Mouse (Mus musculus) left cerebral cortex, adult 18-20 months (tissue): ENCODE data around the gene Depdc1b. TPM values are rescaled to one million over a fixed set of nuclear protein-coding genes. Genes with fewer than 3 reads are reported as not detected.

Source experiments
- DNase-seq, 2 experiments: peaks; one replicate each; pipeline ENCODE4 v3.0.0; 2021 to 2022; ENCODE audit warnings: low spot score in 2 of 2, mixed read lengths in 1 of 2
- total RNA-seq, 2 experiments: library from RNA; stranded (reverse); gene quantifications; 2 replicates each; pipeline ENCODE4 v1.2.3; 2021

Gene Depdc1b
- total RNA-seq, 2 experiments from 2014 or later = 0.14 to 0.26 TPM

GRCm38 (mm10) chr13:108349624-108350023 lies 33.5 kb downstream of the Depdc1b start:
- DNase-seq = peak; percentile 18 to 26

DNA sequence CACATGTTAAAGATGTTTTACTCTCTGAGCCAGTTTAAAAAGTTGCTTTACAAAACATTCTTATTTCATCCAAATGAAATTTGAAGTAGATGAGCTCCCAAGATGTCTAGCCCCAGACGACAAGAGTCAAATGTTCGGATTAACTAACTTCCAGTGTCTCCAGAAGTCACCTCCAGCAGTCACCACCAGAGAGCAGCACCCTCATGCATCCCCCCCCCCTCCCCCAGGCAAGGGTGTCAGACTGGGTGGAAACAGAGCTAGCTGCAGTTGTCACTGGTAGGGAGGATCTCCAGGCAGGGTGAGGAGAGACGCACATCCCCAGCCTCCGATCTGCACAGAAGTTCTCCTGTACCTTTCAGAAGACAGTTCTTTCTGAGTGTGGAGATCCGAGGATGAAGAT lies 37.6 kb downstream of the Depdc1b start:
- no peak for DNase-seq

- no peak for DNase-seq
These were observed 38.8 kb downstream of the Depdc1b start for GRCm38 (mm10) chr13:108354804-108355552.

DNA sequence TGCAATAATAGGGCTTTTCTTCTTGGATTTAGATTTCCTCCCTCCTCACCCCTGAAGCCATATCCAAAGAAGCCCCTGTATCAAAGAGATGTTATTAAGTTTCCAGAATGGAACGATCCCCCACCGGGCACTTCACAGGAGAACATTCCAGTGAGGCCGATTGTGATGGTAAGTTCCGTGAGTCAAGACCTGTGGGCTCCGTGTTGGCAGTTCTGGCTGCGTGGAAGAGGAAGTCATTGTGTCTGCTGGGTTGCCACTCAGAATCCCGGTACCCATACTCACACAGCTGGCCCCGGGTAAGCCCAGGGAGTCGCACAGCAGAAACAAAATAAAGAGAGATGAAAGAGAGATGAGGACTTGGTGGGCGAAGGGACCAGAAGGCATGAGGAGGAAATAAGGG lies 41.2 kb downstream of the Depdc1b start:
- no peak for DNase-seq

GRCm38 (mm10) chr13:108358228-108358627 lies 42.1 kb downstream of the Depdc1b start:
- no peak for DNase-seq

DNA sequence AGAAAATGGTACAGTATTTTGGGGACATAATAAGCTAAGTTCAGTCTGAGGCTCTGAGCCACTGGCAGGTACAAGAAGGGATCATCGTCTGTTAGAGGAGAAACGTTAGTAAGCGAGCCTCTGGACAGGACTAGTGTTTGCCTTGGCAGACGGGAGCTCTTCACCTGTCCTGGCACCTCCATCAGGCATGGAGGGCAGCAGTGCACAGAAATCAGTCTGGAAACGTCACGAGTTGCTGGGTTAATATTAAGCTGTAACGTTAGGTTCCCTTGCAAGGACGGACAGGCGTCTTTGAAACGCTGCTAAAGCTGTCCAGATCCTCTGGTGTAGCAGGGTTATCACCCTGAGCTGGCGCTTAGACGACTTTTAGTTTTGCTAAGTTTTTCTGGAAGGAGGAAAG lies 51.4 kb downstream of the Depdc1b start:
- no peak for DNase-seq

GRCm38 (mm10) chr13:108370241-108370941 lies 54.3 kb downstream of the Depdc1b start:
- DNase-seq = no peak

DNA sequence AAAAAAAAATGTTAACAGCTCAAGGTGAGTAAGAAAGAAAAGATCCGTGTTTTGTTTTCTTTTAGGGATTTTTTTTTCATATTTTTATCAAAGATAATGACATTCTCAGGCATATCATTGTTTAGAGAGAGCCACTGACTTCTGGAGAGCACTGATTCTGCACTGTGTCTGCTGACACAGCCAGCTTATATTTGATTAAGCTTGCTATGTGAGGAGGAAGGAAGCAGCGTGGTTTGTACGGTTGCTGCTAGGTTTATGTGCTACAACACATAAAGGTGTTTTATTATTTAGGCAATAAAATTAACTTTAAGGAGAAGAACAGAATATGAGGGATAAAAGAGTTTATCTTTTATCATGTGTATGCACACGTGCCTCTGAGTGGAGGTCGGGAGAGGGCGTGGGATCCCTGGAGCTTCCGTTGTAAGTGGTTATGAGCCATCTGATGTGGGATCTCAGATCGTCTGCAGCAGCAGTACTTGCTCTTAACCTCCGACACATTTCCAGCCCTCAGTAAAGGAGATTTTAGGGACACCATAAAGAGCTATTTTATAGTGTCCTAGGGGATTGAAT lies 55.3 kb downstream of the Depdc1b start:
- no peak for DNase-seq

GRCm38 (mm10) chr13:108373231-108373630 lies 57.1 kb downstream of the Depdc1b start:
- no peak for DNase-seq

- no peak for DNase-seq
These were observed 60.5 kb downstream of the Depdc1b start for GRCm38 (mm10) chr13:108376637-108377036.

- DNase-seq = no peak
These were observed 65.0 kb downstream of the Depdc1b start for GRCm38 (mm10) chr13:108381161-108381560.

- no peak for DNase-seq
These were observed 66.9 kb downstream of the Depdc1b start for GRCm38 (mm10) chr13:108383051-108383450.

DNA sequence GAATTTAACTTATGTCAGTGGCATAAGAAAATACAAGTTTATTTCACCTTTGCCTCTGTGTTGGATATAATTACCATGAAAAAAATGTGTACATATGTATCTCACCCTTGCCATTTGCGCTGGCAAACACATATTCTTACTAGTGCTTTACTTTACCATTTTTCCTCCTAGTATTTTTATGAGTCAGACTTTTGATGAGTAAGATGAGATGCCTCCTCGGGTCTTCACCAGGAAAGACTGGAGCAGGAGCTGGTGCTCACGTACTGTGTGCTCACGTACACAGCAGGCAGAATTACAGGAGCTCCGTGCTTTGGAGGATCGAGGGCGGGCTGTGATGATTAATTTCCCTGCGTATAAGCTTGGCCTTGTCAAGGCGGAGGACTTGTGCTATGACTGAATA lies 69.9 kb downstream of the Depdc1b start:
- DNase-seq = no peak

DNA sequence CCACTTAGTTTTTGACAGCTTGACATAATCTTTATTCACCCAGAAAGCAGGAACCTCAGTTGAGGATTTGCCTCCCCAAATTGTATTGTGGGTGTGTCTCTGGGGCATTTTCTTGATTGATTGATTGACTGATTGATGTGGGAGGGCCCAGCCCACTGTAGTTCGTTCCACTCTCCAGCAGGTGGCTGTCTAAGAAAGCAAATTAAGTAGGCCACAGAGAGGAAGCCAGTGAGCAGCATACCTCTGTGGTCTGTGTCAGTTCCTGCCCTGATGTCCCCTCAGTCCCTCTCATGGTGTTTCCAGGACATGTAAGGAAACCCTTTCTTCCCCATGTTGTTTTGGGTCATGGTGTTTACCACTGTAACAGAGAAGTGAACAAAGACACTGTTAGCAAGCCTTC lies 74.4 kb downstream of the Depdc1b start:
- peak; percentile 23 to 32 for DNase-seq

- DNase-seq = no peak
These were observed 87.1 kb downstream of the Depdc1b start for GRCm38 (mm10) chr13:108403197-108403596.

DNA sequence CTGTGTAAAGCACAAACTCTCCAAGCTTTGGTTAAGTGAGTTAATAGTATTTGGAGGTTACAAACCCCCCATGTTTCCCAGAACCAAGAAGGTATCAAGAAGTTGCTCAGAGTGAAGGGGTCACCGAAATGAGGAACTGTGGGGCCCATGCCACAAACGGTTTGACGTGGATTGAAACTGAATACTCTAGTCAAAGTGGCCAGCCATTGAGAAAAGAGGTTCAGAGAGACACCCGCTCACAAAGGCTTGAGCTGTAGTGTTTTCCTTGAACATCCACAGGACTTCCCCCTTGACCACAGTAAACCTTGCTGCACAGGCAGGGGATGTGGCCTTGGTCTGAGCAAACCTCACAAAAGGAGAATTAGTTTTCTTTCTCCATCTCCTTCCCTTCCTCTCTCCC lies 88.2 kb downstream of the Depdc1b start:
- DNase-seq = no peak

DNA sequence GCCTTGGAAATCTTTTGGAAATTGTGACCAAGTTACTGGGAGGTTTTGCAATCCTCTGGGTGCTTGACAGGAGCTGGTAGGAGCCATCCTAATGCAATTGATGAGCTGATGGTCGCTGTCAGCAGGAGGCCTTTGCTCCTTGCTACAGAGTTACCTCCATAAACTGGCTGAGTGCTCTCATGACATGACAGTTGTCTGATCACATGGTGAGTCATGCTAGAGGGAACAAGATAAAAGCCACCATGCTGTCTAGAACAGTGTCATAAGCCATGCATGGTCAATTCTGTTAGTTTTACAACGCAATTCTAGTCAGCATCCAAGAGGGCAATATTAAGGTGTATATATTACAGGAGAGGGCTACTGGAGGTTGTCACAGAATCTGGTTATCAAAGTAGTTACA lies 99.3 kb downstream of the Depdc1b start:
- no peak for DNase-seq

DNA sequence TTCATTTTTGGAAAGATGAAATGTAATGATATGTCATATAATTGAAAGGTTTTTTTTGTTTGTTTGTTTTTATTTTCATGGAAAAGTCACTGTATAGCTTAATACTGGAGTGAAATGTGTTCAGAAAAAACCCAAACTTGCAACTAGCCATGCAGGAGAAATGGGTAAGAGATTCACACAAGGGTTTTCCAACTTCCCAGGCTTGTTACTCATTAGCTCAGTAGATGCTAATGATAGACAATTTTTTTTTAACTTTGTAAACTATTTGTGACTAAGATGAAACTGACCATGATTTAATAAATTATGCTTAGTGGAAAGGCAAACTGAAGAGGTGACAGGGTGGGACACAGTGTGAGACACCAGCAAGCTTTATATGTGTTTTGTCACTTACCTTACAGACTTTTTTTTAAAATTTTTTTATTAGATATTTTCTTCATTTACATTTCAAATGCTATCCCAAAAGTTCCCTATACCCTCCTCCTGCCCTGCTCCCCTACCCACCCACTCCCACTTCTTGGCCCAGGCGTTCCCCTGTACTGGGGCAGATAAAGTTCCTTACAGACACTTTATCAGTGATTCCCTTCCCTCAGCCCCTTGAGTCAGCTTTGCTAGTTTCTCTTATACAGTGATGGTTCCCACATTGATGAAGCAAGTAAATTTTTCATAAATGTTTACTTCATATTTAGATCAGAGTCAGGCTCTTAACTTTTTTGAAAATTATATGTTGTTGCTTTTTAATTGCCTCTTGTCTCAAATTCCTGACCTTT lies 102.8 kb downstream of the Depdc1b start:
- DNase-seq = no peak

GRCm38 (mm10) chr13:108426322-108426721 lies 110.2 kb downstream of the Depdc1b start:
- no peak for DNase-seq

DNA sequence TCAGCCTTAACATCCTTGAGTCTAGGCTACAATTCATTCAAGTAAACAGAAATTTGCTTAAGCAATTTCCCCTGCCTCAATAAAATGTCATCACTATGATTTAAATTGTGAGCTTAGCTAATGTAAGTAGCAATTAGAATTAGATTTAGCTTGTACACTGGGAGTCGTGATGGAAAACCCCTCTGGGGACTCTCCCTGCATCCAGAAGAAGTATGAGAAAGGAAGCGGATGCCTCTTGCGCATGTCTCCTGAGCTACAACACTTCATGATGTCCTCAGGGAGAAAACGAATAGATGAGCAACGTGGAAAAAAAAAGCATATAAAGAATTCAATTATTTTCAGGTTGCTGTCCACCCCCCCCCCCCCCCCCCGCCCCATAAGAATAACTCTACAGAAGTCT lies 112.7 kb downstream of the Depdc1b start:
- DNase-seq = no peak

GRCm38 (mm10) chr13:108429623-108430022 lies 113.5 kb downstream of the Depdc1b start:
- no peak for DNase-seq

- no peak for DNase-seq
These were observed 115.6 kb downstream of the Depdc1b start for GRCm38 (mm10) chr13:108431776-108432175.
